Mouse (Mus musculus): ENCODE measurements around the gene Syvn1. TPM values are rescaled to one million over a fixed set of nuclear protein-coding genes. Genes with fewer than 3 reads are reported as not detected.
A peak's percentile ranks its signal among the peaks of the same experiment; 100 is the strongest.

Gene Syvn1
- polyA plus RNA-seq, 1 experiment from 2014 or later, result 33.1 TPM

GRCm38 (mm10) chr19:6076564-6077393 lies 30.4 kb downstream of the Syvn1 start, which contains the start of gene Vps51:
Vps51 (minus strand) TSS chr19:6077231.
- Histone ChIP-seq H3K27ac (ENCODE audit: low read length) (peak within 1 kb of the TSS; percentile 84), H3K4me2 (replicated peaks; ENCODE audit: low read depth, low read length) (peak within 1 kb of the TSS; percentile 91), H3K9me3 (ENCODE audit: low read length) (no peaks in the 10 kb centered on the region), H3K4me1 (ENCODE audit: insufficient read depth, low read length) (peaks cover 8% of the 10 kb centered on the region), H3K9ac (replicated peaks; ENCODE audit: low read length) (peak within 1 kb of the TSS; percentile 88), H3K27me3 (ENCODE audit: insufficient read depth, low read length) (no peaks in the 10 kb centered on the region), H3K4me3 (ENCODE audit: low read length) (peak within 1 kb of the TSS; percentile 83), H3K36me3 (ENCODE audit: insufficient read depth, low read length) (peaks cover 23% of the 10 kb centered on the region)
- ATAC-seq (ENCODE audit: low FRiP score, low TSS enrichment), result peak; percentile 90
- WGBS, result under 1% methylated on average over 33 of the region's 33 CpGs

GRCm38 (mm10) chr19:6079983-6080480 lies 33.7 kb downstream of the Syvn1 start, which contains the start of gene Tmem262:
Tmem262 (plus strand) TSS chr19:6080033.
- Histone ChIP-seq H3K9me3 (ENCODE audit: low read length) (no peaks in the 10 kb centered on the region), H3K9ac (replicated peaks; ENCODE audit: low read length) (no peak within 1 kb of the TSS), H3K27me3 (ENCODE audit: insufficient read depth, low read length) (no peaks in the 10 kb centered on the region), H3K27ac (ENCODE audit: low read length) (no peak within 1 kb of the TSS), H3K4me2 (replicated peaks; ENCODE audit: low read depth, low read length) (no peak within 1 kb of the TSS), H3K36me3 (ENCODE audit: insufficient read depth, low read length) (peaks cover 20% of the 10 kb centered on the region), H3K4me1 (ENCODE audit: insufficient read depth, low read length) (peaks cover 19% of the 10 kb centered on the region), H3K4me3 (ENCODE audit: low read length) (no peak within 1 kb of the TSS)
- WGBS, result 93% methylated on average over 12 of the region's 12 CpGs
- ATAC-seq (ENCODE audit: low FRiP score, low TSS enrichment), result no peak

DNA sequence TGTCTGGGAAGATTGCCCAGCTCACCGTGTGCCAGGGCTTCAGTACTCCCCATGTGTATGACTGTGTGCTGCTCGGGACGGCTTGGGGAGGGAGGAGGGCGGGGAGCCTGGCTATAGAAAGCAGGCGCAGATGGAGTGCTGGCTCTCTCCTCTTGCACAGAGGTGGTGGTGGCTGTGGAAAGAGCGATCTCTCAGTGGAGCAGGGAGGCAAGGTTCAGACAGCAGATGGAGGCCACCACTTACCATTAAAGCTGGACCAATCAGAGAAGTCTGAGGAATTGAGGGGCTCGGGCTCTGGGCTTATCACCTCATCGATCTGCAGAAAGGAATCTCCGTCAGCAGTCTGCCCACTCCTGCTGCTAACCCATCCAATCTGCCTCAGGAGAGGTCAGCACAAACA lies 35.8 kb downstream of the Syvn1 start, which contains the start of gene Gm28374:
Gm28374 (minus strand) TSS at position 101 of the 400 bp plus-strand sequence.
- no peak within 1 kb of the TSS for H3K4me2 ChIP-seq (replicated peaks; ENCODE audit: low read depth, low read length)
- peaks cover 15% of the 10 kb centered on the region for H3K4me1 ChIP-seq (ENCODE audit: insufficient read depth, low read length)
- H3K36me3 ChIP-seq (ENCODE audit: insufficient read depth, low read length), result peaks cover 19% of the 10 kb centered on the region
- WGBS, result 93% methylated on average over 9 of the region's 9 CpGs
- H3K9me3 ChIP-seq (ENCODE audit: low read length), result no peaks in the 10 kb centered on the region
- H3K27ac ChIP-seq (ENCODE audit: low read length), result no peak within 1 kb of the TSS
- ATAC-seq (ENCODE audit: low FRiP score, low TSS enrichment), result no peak
- no peaks in the 10 kb centered on the region for H3K27me3 ChIP-seq (ENCODE audit: insufficient read depth, low read length)
- H3K9ac ChIP-seq (replicated peaks; ENCODE audit: low read length), result no peak within 1 kb of the TSS
- no peak within 1 kb of the TSS for H3K4me3 ChIP-seq (ENCODE audit: low read length)

DNA sequence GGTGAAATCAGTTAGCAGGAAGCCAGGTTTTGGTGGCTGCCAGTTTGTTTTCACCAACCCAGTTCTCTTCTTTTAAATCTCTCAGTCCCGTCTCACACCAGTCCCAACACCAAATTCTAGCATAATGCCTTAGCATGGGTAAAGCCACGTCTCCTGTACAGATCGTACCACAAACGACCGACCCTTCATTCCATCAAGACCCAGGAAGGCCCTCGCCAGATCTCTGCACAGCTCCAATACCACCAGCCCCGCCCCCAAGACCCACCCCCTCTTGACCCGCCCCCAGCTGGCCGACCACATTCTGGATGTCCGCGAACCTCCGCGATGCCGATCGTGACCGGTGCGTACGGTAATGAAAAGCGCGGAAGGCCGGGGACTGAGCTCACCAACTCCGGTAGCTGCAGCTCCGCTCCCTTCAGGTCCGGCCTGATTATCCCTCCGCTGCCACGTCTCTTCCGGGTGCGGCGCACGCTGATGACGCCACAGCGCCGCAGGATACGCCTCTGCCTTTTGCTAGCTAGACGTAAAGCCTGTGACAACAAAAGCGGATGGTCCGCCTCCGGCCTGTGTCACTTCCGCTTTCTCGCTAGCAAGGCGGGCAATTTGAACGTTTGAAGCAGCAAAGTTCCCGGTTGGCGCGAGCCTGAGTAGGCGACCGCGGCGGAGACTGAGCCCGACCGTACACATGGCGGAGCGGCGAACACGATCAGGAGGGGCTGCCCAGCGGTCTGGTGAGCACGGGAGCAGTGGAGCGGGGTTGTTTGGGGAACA lies 38.3 kb downstream of the Syvn1 start, which contains the start of the genes Zfpl1 and Cdca5:
Zfpl1 (minus strand) TSS at position 479 of the 771 bp plus-strand sequence.
Cdca5 (plus strand) TSS at position 506 of the 771 bp plus-strand sequence.
- Histone ChIP-seq H3K9me3 (ENCODE audit: low read length) (no peaks in the 10 kb centered on the region), H3K4me3 (ENCODE audit: low read length) (peak within 1 kb of the TSS; percentile 85), H3K27me3 (ENCODE audit: insufficient read depth, low read length) (no peaks in the 10 kb centered on the region), H3K4me1 (ENCODE audit: insufficient read depth, low read length) (peaks cover 15% of the 10 kb centered on the region), H3K36me3 (ENCODE audit: insufficient read depth, low read length) (peaks cover 23% of the 10 kb centered on the region), H3K27ac (ENCODE audit: low read length) (peak within 1 kb of the TSS; percentile 65), H3K4me2 (replicated peaks; ENCODE audit: low read depth, low read length) (peak within 1 kb of the TSS; percentile 91), H3K9ac (replicated peaks; ENCODE audit: low read length) (peak within 1 kb of the TSS; percentile 80)
- peak; percentile 93 for ATAC-seq (ENCODE audit: low FRiP score, low TSS enrichment)
- under 1% methylated on average over 58 of the region's 58 CpGs for WGBS

DNA sequence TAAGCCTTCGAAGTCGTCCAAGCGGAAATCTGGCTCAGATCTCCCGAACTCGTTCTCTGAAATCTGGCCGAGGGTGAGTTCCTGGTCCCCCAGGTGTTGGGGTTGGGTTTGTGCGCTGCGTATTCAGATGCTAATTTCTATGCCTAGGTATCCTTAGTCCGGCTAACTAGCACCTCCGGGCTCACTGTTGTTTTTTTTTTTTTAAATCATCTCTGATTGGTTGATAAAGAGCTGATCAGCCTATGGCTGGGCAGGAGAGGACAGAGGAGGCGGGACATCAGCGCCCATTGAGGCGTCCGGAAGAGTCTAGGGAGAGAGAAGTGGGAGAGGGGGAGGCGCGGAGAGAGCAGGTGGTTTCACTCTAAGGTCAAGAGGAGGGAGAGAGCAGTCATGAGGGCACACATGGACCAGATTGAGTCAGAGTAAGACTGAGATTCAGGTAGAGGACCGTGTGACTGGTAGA lies 39.1 kb downstream of the Syvn1 start:
- H3K4me1 ChIP-seq (ENCODE audit: insufficient read depth, low read length), result peaks cover 15% of the 10 kb centered on the region
- H3K9ac ChIP-seq (replicated peaks; ENCODE audit: low read length), result peak overlapping the region; percentile 80
- H3K27me3 ChIP-seq (ENCODE audit: insufficient read depth, low read length), result no peaks in the 10 kb centered on the region
- H3K4me3 ChIP-seq (ENCODE audit: low read length), result peak overlapping the region; percentile 85
- H3K9me3 ChIP-seq (ENCODE audit: low read length), result no peaks in the 10 kb centered on the region
- peak; percentile 80 for ATAC-seq (ENCODE audit: low FRiP score, low TSS enrichment)
- peak overlapping the region; percentile 65 for H3K27ac ChIP-seq (ENCODE audit: low read length)
- peaks cover 23% of the 10 kb centered on the region for H3K36me3 ChIP-seq (ENCODE audit: insufficient read depth, low read length)
- under 1% methylated on average over 17 of the region's 17 CpGs for WGBS
- peak overlapping the region; percentile 91 for H3K4me2 ChIP-seq (replicated peaks; ENCODE audit: low read depth, low read length)

DNA sequence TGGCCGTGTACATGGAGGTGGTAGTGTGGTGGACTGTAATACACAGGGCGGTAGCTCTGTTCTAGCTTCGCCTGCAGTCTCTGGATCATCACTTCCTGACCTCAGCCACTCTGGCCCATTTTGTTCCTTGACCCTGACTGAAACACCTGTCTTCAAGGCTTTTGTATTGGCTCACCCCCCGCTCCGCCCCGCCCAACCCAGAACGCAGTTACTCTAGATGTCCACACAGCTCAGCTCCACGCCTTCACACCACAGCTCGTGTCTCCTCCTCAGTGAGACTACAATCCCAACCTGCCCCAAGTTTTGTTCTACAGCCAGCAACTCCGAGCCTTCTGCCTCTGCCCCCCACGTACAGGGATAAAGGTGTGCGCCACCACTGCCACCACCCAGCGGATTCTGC lies 42.5 kb downstream of the Syvn1 start:
- H3K4me3 ChIP-seq (ENCODE audit: low read length), result no peak overlapping the region
- no peak overlapping the region for H3K4me2 ChIP-seq (replicated peaks; ENCODE audit: low read depth, low read length)
- no peaks in the 10 kb centered on the region for H3K27me3 ChIP-seq (ENCODE audit: insufficient read depth, low read length)
- H3K9ac ChIP-seq (replicated peaks; ENCODE audit: low read length), result no peak overlapping the region
- no peak overlapping the region for H3K27ac ChIP-seq (ENCODE audit: low read length)
- ATAC-seq (ENCODE audit: low FRiP score, low TSS enrichment), result no peak
- peaks cover 30% of the 10 kb centered on the region for H3K36me3 ChIP-seq (ENCODE audit: insufficient read depth, low read length)
- no peaks in the 10 kb centered on the region for H3K9me3 ChIP-seq (ENCODE audit: low read length)
- H3K4me1 ChIP-seq (ENCODE audit: insufficient read depth, low read length), result peaks cover 9% of the 10 kb centered on the region
- WGBS, result 89% methylated on average over 13 of the region's 13 CpGs

DNA sequence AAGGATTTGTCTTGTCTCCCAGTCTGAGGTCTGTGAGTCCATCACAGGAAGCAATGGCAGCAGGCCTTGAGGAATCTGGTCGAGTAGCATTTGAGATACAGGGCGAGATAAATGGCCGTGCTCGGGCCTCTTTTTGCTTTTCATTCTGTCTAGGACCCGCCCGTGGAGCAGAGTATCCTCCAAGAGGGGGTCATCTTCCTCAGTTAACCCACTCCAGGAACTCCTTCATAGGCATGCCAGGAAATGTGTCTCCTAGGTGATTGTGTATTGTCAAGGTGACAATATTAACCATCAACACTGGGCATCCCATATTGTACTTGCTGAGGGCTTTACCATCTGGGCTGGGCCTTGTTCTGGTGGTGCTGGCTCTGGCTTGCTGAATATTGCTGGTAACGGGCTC lies 47.7 kb downstream of the Syvn1 start, which contains the start of gene AC131692.1:
AC131692.1 (plus strand) TSS at position 301 of the 400 bp plus-strand sequence.
- Histone ChIP-seq H3K4me1 (ENCODE audit: insufficient read depth, low read length) (no peaks in the 10 kb centered on the region), H3K9me3 (ENCODE audit: low read length) (no peaks in the 10 kb centered on the region), H3K27ac (ENCODE audit: low read length) (no peak within 1 kb of the TSS), H3K9ac (replicated peaks; ENCODE audit: low read length) (no peak within 1 kb of the TSS), H3K36me3 (ENCODE audit: insufficient read depth, low read length) (peaks cover 31% of the 10 kb centered on the region), H3K4me2 (replicated peaks; ENCODE audit: low read depth, low read length) (no peak within 1 kb of the TSS), H3K4me3 (ENCODE audit: low read length) (no peak within 1 kb of the TSS), H3K27me3 (ENCODE audit: insufficient read depth, low read length) (no peaks in the 10 kb centered on the region)
- no peak for ATAC-seq (ENCODE audit: low FRiP score, low TSS enrichment)
- 88% methylated on average over 7 of the region's 7 CpGs for WGBS

DNA sequence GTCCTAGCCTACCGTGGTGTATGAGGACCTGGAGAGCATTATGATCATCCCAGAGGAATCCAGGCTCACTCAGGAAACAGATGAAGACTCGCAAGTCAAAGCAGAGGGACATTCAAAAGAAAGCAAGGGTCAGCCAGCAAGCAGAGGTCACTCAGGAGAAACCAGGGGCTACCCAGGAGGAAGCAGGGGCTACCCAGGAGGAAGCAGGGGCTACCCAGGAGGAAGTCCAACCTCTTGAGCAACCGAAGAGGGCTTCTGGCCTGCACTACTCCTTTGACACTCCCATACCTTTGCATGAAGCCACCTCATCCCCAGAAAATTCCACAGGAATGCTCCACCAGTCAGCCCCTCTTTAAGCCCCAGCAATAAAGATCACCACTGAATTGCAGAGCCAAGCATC lies 51.5 kb downstream of the Syvn1 start:
- H3K4me2 ChIP-seq (replicated peaks; ENCODE audit: low read depth, low read length), result no peak overlapping the region
- H3K36me3 ChIP-seq (ENCODE audit: insufficient read depth, low read length), result peaks cover 8% of the 10 kb centered on the region
- H3K9ac ChIP-seq (replicated peaks; ENCODE audit: low read length), result no peak overlapping the region
- no peak overlapping the region for H3K27ac ChIP-seq (ENCODE audit: low read length)
- no peak for ATAC-seq (ENCODE audit: low FRiP score, low TSS enrichment)
- no peaks in the 10 kb centered on the region for H3K9me3 ChIP-seq (ENCODE audit: low read length)
- no peaks in the 10 kb centered on the region for H3K4me1 ChIP-seq (ENCODE audit: insufficient read depth, low read length)
- no peak overlapping the region for H3K4me3 ChIP-seq (ENCODE audit: low read length)
- no peaks in the 10 kb centered on the region for H3K27me3 ChIP-seq (ENCODE audit: insufficient read depth, low read length)
- WGBS, result 86% methylated on average over 3 of the region's 3 CpGs

DNA sequence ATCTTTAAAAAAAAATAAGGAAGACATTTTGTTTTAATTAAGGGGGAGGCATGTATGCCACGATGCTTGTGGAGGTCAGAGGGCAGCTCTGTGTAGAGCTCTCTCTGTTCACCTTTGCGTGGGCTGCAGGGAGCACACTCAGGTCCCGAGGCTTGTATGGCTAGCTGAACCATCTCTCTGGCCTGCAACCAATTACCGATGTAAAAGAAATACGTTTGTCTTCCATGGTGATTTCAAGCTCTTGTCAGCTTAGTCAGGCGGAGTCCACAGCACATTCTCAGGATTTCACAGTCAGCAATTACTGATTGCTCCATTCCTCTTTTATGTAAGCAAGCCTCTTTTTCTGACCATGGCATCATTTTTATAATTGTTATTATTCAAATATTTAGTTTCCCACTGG lies 54.8 kb downstream of the Syvn1 start:
- 57% methylated on average over 6 of the region's 6 CpGs for WGBS
- H3K9ac ChIP-seq (replicated peaks; ENCODE audit: low read length), result no peak overlapping the region

More for the DNA sequence above, 54.8 kb downstream of the Syvn1 start:
- no peak overlapping the region for H3K4me2 ChIP-seq (replicated peaks; ENCODE audit: low read depth, low read length)
- no peak overlapping the region for H3K27ac ChIP-seq (ENCODE audit: low read length)
- H3K27me3 ChIP-seq (ENCODE audit: insufficient read depth, low read length), result no peaks in the 10 kb centered on the region
- no peaks in the 10 kb centered on the region for H3K9me3 ChIP-seq (ENCODE audit: low read length)
- no peak overlapping the region for H3K4me3 ChIP-seq (ENCODE audit: low read length)
- no peaks in the 10 kb centered on the region for H3K4me1 ChIP-seq (ENCODE audit: insufficient read depth, low read length)
- no peaks in the 10 kb centered on the region for H3K36me3 ChIP-seq (ENCODE audit: insufficient read depth, low read length)
- ATAC-seq (ENCODE audit: low FRiP score, low TSS enrichment), result no peak
